Mouse (Mus musculus): Measurements from ENCODE around the gene Als2. TPM values are rescaled to one million over a fixed set of nuclear protein-coding genes. Genes with fewer than 3 reads are reported as not detected.

The Als2 gene
- 10 to 100 TPM; 15.4 to 23.3 TPM for total RNA-seq (2023)

GRCm38 (mm10) chr1:59236856-59237441 is at the start of gene Als2:
TSS of gene Als2 (minus strand) at chr1:59237231.

GRCm38 (mm10) chr1:59256751-59257231 is 19.8 kb upstream of the Als2 start, which contains the start of gene Cdk15:
TSS of gene Cdk15 (plus strand) at chr1:59256906.

GRCm38 (mm10) chr1:59163030-59163461 is 74.0 kb downstream of the Als2 start, which contains the start of gene Mpp4:
TSS of gene Mpp4 (minus strand) at chr1:59163389.

GRCm38 (mm10) chr1:59119720-59120457 is 117.1 kb downstream of the Als2 start, which contains the start of gene Tmem237:
TSS of gene Tmem237 (minus strand) at chr1:59120408.

Other genes starting within 250 kb of the Als2 start
- gene C2cd6, start 142.3 kb downstream of the Als2 start, total RNA-seq (2023) = not detected
- gene Tmem237, start 116.8 kb downstream of the Als2 start, total RNA-seq (2023) = 1 to 10 TPM; 2.7 to 5.2 TPM
- gene Mpp4, start 73.8 kb downstream of the Als2 start, total RNA-seq (2023) = 1 to 10 TPM; 1.1 to 1.8 TPM
- not detected for gene Cdk15, start 19.7 kb upstream of the Als2 start, total RNA-seq (2023)
- gene Fzd7, start 245.2 kb upstream of the Als2 start, total RNA-seq (2023) = under 1 TPM in 1 of 2 experiments, not detected in 1; 0.20 TPM

All from B cell, adult 67 days (primary cell).